Mouse (Mus musculus): ENCODE data around the gene Rbfox3. TPM values are rescaled to one million over a fixed set of nuclear protein-coding genes. Genes with fewer than 3 reads are reported as not detected.

Rbfox3 gene
- polyA plus RNA-seq, 1 experiment from 2014 or later = 0.26 TPM

- Histone ChIP-seq H3K4me2 (no peak overlapping the region), H3K9me3 (no peaks in the 10 kb centered on the region), H3K27ac (no peak overlapping the region), H3K4me1 (no peaks in the 10 kb centered on the region), H3K4me3 (no peak overlapping the region), H3K36me3 (no peaks in the 10 kb centered on the region), H3K27me3 (no peaks in the 10 kb centered on the region), H3K9ac (no peak overlapping the region)
- WGBS = 71% methylated on average over 3 of the region's 3 CpGs
- ATAC-seq (ENCODE audit: insufficient number of reproducible peaks, low FRiP score, low TSS enrichment, low read depth) = no peak
These were observed 245.2 kb downstream of the Rbfox3 start for GRCm38 (mm10) chr11:118666172-118666571.

GRCm38 (mm10) chr11:118663305-118663704 lies 248.1 kb downstream of the Rbfox3 start:
- Histone ChIP-seq H3K4me1 (no peaks in the 10 kb centered on the region), H3K27ac (no peak overlapping the region), H3K36me3 (no peaks in the 10 kb centered on the region), H3K9ac (no peak overlapping the region), H3K27me3 (no peaks in the 10 kb centered on the region; the same call in 1 of the 2 replicates), H3K4me2 (no peak overlapping the region), H3K4me3 (no peak overlapping the region), H3K9me3 (no peaks in the 10 kb centered on the region)
- ATAC-seq (ENCODE audit: insufficient number of reproducible peaks, low FRiP score, low TSS enrichment, low read depth) = no peak
- 75% methylated on average over 8 of the region's 8 CpGs for WGBS

GRCm38 (mm10) chr11:118659305-118659704 lies 252.1 kb downstream of the Rbfox3 start:
- no peak overlapping the region for H3K4me2 ChIP-seq
- H3K9me3 ChIP-seq = no peaks in the 10 kb centered on the region
- H3K4me3 ChIP-seq = no peak overlapping the region
- no peak overlapping the region for H3K27ac ChIP-seq
- no peak for ATAC-seq (ENCODE audit: insufficient number of reproducible peaks, low FRiP score, low TSS enrichment, low read depth)
- H3K4me1 ChIP-seq = no peaks in the 10 kb centered on the region
- WGBS = 13% methylated on average over 10 of the region's 10 CpGs
- H3K27me3 ChIP-seq = no peaks in the 10 kb centered on the region; the same call in 1 of the 2 replicates
- no peak overlapping the region for H3K9ac ChIP-seq
- H3K36me3 ChIP-seq = no peaks in the 10 kb centered on the region

DNA sequence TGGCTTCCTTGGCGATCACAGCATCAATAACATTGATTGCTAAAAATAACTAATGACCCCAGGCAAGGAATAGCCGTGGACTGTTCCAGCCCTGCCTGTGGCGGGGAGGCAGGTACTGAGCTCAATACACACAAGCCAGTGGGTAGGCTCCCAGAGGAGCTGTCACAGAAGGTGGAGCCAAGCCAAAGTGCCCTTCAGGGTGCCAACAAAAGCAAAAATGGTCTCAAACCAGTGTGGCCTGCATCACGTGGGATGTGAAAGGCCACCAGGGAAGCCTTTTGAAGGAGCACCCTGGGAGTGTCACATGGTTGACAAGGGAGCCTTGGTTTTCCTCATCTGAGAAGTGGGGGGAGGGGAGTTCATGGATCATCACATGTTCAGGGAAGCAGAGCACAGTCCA lies 255.6 kb downstream of the Rbfox3 start:
- ATAC-seq (ENCODE audit: insufficient number of reproducible peaks, low FRiP score, low TSS enrichment, low read depth) = no peak
- Histone ChIP-seq H3K27me3 (no peaks in the 10 kb centered on the region; the same call in 1 of the 2 replicates), H3K9ac (no peak overlapping the region), H3K36me3 (no peaks in the 10 kb centered on the region), H3K4me3 (no peak overlapping the region), H3K9me3 (no peaks in the 10 kb centered on the region), H3K4me2 (no peak overlapping the region), H3K4me1 (no peaks in the 10 kb centered on the region), H3K27ac (no peak overlapping the region)
- 61% methylated on average over 4 of the region's 4 CpGs for WGBS

DNA sequence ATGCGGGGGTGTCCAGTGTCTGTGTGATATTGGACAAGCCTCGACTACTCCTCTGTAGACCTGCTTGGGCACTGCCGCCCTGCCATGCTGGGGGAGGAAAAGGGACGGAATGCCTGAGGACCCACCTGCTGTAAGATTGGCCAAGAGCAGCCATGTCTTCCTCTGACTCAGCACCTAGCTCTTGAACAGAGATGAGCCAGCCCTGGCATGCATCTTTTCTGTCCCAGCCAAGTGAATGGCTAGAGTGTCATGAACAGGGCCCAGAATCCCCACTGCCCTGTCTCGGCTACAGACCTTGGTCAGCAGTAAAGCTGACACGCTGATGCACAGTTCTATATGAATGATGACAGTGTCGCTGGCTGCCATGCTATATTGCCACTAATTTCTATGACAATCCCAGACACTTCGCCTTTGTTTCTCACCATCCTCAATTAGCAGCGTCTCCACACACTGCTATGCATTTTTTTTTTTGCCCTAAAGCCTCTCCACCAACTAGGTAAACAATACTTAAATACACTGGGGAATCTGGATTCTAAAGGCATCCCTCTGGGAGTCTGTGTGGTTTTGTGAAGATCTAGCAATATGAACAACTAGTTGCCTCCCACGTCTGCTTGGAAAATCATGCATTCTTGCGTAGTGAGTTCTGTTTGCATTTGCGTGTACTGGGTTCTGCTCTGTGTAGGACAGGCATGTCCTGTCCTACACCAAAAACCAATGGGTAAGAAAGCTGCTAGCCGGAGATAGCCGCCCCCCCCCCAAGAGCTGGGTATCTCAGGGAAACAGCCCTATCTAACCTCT lies 257.7 kb downstream of the Rbfox3 start:
- no peak overlapping the region for H3K9ac ChIP-seq
- no peaks in the 10 kb centered on the region for H3K4me1 ChIP-seq
- no peak overlapping the region for H3K4me3 ChIP-seq
- no peak for ATAC-seq (ENCODE audit: insufficient number of reproducible peaks, low FRiP score, low TSS enrichment, low read depth)
- no peaks in the 10 kb centered on the region for H3K9me3 ChIP-seq
- H3K4me2 ChIP-seq = no peak overlapping the region
- H3K27ac ChIP-seq = no peak overlapping the region
- no peaks in the 10 kb centered on the region for H3K27me3 ChIP-seq
- WGBS = 86% methylated on average over 14 of the region's 14 CpGs
- H3K36me3 ChIP-seq = no peaks in the 10 kb centered on the region

DNA sequence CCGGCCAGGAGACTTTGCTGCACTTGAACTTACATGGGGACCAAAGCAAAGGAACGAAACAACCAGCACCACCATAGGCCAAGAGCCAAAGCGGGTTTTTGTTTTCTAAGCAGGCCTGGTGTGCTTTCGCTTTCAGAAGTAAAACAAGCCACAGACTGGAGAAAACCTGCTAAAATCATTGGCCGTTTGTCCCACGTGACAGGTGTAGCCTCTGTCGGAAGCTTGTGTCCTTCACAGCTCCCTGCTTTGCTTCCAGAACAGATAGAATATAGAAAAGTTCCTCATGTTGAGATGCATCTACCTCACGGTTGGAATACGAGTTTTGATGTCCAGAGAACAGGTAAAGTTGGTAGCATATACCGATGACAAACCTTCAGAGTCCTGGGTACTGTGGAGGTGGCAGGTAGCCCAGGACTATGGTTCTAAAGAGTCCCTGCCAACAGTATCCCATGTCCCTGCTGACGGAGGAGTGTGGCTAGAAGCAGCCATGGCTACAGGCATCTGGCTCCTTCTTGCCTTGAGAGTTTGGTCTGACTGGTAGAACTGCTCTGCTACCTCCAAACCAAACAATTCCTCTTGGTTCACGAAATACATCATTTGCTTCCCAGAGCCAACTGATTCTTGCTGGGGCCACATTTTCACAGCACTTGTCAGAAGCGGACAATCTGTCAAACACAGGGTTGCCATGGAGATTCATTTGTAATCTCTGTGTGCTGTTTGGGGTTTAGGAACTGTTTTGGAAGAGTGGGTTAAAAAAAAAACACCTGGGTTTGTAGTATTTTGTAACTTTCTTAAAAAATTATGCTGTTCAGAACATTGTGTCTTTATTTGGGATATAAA lies 258.8 kb downstream of the Rbfox3 start:
- Histone ChIP-seq H3K27ac (no peak overlapping the region), H3K36me3 (no peaks in the 10 kb centered on the region), H3K4me2 (no peak overlapping the region), H3K4me3 (no peak overlapping the region), H3K9ac (no peak overlapping the region), H3K4me1 (no peaks in the 10 kb centered on the region), H3K9me3 (no peaks in the 10 kb centered on the region), H3K27me3 (no peaks in the 10 kb centered on the region)
- ATAC-seq (ENCODE audit: insufficient number of reproducible peaks, low FRiP score, low TSS enrichment, low read depth) = no peak
- 81% methylated on average over 13 of the region's 13 CpGs for WGBS

DNA sequence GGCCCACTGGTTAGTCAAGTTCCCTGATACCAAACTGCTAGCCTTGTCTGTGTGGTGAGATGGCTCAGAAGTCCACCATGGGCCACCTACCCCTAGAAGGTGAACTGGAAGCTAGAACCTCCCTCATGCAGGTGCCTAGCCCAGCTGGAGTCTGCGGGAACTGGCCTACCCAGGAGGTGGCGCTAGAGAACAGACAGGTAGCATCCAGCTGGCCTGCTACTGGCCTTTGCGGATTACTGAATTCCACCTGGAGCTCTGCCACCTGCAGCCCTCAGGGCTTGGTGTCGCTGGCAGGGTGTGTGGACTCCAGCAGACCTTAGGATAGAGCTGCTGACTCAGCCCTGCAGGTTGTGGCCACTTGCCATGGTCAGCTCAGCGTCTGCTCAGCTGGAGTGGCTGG lies 263.0 kb downstream of the Rbfox3 start:
- no peak overlapping the region for H3K4me3 ChIP-seq
- no peaks in the 10 kb centered on the region for H3K9me3 ChIP-seq
- no peak overlapping the region for H3K4me2 ChIP-seq
- H3K27ac ChIP-seq = no peak overlapping the region
- no peaks in the 10 kb centered on the region for H3K4me1 ChIP-seq
- H3K9ac ChIP-seq = no peak overlapping the region
- no peak for ATAC-seq (ENCODE audit: insufficient number of reproducible peaks, low FRiP score, low TSS enrichment, low read depth)
- H3K36me3 ChIP-seq = no peaks in the 10 kb centered on the region
- H3K27me3 ChIP-seq = no peaks in the 10 kb centered on the region
- 22% methylated on average over 5 of the region's 5 CpGs for WGBS

DNA sequence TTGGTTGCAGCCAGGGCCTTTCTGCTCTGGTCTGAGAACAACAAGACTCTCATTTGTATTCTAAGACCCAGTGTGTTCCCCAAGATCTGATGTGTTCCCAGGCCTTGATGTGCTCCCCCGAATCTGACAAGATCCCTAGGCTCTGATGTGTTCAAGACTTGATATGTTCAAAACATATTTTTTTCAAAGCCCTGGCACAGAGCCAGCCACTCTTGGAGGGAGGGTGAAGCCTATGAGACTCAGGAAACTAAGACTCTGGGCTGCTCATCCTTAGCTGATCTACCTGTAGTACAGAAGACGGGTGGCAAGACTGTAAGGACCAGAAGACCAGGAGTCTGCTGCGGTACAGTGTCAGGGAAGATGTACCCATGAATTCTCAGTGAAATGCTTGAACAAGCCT lies 264.5 kb downstream of the Rbfox3 start:
- Histone ChIP-seq H3K27me3 (no peaks in the 10 kb centered on the region), H3K9ac (no peak overlapping the region), H3K36me3 (no peaks in the 10 kb centered on the region), H3K4me2 (no peak overlapping the region), H3K9me3 (no peaks in the 10 kb centered on the region), H3K4me1 (no peaks in the 10 kb centered on the region), H3K27ac (no peak overlapping the region), H3K4me3 (no peak overlapping the region)
- 81% methylated on average over 3 of the region's 3 CpGs for WGBS
- ATAC-seq (ENCODE audit: insufficient number of reproducible peaks, low FRiP score, low TSS enrichment, low read depth) = no peak

DNA sequence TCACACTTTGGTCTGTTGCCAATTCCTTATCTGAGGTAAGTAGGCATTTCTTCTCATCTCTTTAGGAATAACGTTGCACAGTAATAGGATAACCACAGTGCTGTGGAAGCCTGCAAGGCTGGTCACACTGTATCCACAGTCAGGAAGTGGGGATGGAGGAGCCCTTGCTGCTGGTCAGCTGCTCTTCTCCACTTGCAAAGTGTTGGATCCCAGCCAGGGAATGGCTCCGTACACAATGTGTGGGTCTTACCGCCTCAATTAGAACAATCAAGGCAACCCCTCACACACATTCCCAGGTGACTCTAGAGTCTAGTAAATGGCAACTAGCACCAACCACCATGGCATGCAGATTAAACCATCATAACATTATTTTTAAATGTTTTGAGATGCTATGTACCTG lies 266.2 kb downstream of the Rbfox3 start:
- no peak overlapping the region for H3K27ac ChIP-seq
- H3K36me3 ChIP-seq = no peaks in the 10 kb centered on the region
- no peak overlapping the region for H3K9ac ChIP-seq
- H3K27me3 ChIP-seq = no peaks in the 10 kb centered on the region
- ATAC-seq (ENCODE audit: insufficient number of reproducible peaks, low FRiP score, low TSS enrichment, low read depth) = no peak
- WGBS = 81% methylated on average over 3 of the region's 3 CpGs
- H3K4me2 ChIP-seq = no peak overlapping the region
- no peak overlapping the region for H3K4me3 ChIP-seq
- H3K9me3 ChIP-seq = no peaks in the 10 kb centered on the region
- H3K4me1 ChIP-seq = no peaks in the 10 kb centered on the region

DNA sequence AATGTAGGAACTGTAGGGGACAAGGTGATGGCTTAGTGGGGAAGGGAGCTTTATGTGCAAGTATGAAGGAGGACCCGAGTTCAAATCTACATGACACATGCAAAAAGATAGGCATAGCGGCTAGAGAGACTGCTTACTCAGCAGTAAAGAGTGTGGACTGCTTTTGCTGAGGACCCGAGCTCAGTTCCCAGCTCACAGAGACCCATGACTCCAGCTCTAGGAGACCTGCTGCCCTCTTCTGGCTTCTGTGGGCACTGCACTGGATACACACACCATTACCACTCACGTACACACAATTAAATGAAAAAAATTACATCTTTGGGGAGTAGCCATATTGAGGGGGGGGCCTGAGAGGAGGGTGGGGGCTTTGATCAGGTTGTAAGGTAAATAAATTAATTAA lies 270.7 kb downstream of the Rbfox3 start:
- no peak overlapping the region for H3K4me3 ChIP-seq
- WGBS = 84% methylated on average over 4 of the region's 4 CpGs
- no peaks in the 10 kb centered on the region for H3K27me3 ChIP-seq
- no peaks in the 10 kb centered on the region for H3K4me1 ChIP-seq
- H3K9me3 ChIP-seq = no peaks in the 10 kb centered on the region
- no peak overlapping the region for H3K27ac ChIP-seq
- no peak for ATAC-seq (ENCODE audit: insufficient number of reproducible peaks, low FRiP score, low TSS enrichment, low read depth)
- H3K36me3 ChIP-seq = no peaks in the 10 kb centered on the region
- H3K4me2 ChIP-seq = no peak overlapping the region
- H3K9ac ChIP-seq = no peak overlapping the region

GRCm38 (mm10) chr11:118637718-118638117 lies 273.7 kb downstream of the Rbfox3 start:
- H3K4me1 ChIP-seq = no peaks in the 10 kb centered on the region
- no peak overlapping the region for H3K27ac ChIP-seq
- H3K9me3 ChIP-seq = no peaks in the 10 kb centered on the region
- H3K36me3 ChIP-seq = no peaks in the 10 kb centered on the region
- no peak overlapping the region for H3K4me2 ChIP-seq
- ATAC-seq (ENCODE audit: insufficient number of reproducible peaks, low FRiP score, low TSS enrichment, low read depth) = no peak
- H3K27me3 ChIP-seq = no peaks in the 10 kb centered on the region
- H3K4me3 ChIP-seq = no peak overlapping the region
- H3K9ac ChIP-seq = no peak overlapping the region
- 73% methylated on average over 10 of the region's 10 CpGs for WGBS

GRCm38 (mm10) chr11:118634647-118635046 lies 276.8 kb downstream of the Rbfox3 start:
- Histone ChIP-seq H3K9me3 (no peaks in the 10 kb centered on the region), H3K36me3 (no peaks in the 10 kb centered on the region), H3K9ac (no peak overlapping the region), H3K27me3 (no peaks in the 10 kb centered on the region), H3K27ac (no peak overlapping the region), H3K4me2 (no peak overlapping the region), H3K4me1 (no peaks in the 10 kb centered on the region), H3K4me3 (no peak overlapping the region)
- WGBS = 46% methylated on average over 8 of the region's 8 CpGs
- ATAC-seq (ENCODE audit: insufficient number of reproducible peaks, low FRiP score, low TSS enrichment, low read depth) = no peak
